Mouse (Mus musculus): ENCODE results near the gene Lmo1. TPM values are rescaled to one million over a fixed set of nuclear protein-coding genes. Genes with fewer than 3 reads are reported as not detected.

Gene Lmo1
- total RNA-seq, 2 experiments from 2014 or later = 10.0 to 11.1 TPM

DNA sequence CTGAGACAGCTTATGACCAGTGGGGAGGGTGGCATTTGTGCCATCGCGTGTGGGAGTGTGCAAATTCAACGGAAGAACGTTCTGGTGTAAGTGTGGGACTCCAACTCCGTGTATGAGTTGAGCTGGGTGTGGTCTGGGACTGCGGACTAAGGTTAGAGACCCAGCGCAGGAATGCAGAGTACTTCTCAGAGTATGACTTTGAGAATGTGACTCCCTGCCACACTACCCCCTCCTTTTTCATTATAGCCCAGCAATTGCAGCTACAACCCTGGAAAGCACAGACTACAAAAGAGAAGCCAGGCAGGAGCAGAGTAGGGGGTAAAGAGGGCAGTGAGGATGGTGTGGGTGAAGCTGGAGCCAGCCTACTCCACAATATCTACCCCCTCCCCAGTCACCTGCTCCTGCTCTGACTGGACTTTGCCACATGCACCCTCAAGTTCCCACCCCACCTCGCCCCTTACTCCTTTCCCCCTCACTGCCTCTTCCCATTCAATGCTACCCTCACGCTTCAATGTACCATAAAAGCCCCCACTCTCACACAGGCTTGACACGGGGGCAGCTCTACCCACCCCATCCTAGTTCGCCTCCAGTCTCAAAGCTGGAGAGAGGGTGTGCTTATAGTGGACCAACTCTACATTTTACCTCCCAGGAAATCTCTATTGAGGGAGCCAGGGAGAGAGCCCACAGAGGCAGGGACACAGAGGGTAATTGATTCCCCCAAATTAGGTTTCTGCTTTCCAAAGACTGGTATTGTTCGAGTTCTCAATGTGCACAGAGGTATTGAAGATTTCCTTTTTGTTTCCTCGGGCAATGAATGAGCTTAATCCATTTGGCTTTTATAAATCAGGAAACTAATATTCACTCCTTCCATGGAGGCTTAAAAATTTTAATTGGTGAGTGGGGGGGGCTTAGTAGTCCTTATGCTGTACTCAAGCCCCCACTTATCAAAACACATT, 941 bp upstream of the Lmo1 start:
- no peak for DNase-seq (ENCODE audit: low spot score in 2 of 2)

DNA sequence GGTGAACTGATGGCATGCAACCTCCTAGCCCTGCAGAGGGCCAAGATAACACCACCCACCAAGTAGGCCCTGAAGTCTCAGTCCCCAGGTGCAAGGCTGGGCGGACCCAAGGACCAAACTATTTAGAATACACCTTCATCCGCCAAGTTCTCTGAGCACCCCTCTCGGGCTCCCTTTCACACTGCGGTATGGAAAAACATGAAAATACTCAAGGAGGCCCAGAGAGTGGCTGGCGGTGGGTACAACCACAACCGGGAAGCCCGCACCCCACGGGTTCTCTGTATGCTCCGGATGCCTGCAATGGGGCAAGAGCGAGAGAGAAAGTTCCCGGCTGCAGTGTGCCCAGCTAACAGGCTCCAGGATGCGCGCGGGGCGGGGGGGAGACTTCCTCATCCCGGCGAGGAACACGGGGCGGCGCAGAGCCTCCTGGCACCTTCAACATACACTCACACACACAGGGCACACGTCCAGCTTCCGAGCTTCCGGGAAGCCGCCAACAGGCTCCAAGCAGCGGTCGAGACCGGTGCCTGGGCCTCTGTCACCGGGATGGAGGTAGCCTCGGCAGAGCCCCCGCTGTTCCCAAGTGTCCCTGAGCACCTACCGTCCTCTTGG, 564 bp downstream of the Lmo1 start:
- no peak for DNase-seq (ENCODE audit: low spot score in 2 of 2)

DNA sequence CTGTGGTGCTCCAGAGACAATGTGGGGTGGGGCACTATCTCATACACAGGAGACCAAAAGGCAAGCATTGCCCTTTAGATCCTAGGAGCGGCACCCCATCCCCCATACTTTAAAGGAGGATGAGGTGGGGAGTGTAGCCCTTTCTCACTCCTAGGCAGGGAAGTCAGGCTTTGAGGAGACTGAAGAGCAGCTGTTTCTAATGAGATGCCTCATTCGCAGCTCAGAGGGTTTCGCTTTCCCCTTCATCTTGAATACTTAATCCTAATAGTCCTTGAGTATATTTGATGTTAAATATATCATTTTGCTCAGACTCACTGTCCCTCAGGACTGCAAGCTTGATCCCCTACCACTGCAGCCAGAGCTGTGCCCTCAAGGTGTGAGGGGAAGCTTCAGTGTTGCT, 3.1 kb downstream of the Lmo1 start:
- DNase-seq (ENCODE audit: low spot score in 2 of 2) = no peak

DNA sequence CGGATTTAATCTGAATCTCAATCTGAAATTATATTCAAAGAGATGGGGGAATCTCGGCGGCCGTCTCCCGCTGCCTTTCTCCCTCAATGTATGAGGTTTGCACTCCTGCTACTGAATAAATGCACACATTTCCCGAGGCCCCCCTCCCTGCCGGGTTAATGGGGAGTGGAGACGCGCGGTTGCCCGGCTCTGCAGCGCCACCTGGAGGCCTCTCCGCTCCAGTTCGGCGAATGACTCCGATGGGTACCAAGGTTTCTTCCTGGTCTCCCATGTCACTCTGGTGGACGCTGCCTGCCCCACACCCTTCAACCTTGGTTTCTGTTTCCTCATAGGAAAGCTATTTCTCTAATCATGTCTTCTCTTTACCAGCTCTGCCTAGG, 4.6 kb downstream of the Lmo1 start:
- peak; percentile 72 to 77 for DNase-seq (ENCODE audit: low spot score in 2 of 2)

DNA sequence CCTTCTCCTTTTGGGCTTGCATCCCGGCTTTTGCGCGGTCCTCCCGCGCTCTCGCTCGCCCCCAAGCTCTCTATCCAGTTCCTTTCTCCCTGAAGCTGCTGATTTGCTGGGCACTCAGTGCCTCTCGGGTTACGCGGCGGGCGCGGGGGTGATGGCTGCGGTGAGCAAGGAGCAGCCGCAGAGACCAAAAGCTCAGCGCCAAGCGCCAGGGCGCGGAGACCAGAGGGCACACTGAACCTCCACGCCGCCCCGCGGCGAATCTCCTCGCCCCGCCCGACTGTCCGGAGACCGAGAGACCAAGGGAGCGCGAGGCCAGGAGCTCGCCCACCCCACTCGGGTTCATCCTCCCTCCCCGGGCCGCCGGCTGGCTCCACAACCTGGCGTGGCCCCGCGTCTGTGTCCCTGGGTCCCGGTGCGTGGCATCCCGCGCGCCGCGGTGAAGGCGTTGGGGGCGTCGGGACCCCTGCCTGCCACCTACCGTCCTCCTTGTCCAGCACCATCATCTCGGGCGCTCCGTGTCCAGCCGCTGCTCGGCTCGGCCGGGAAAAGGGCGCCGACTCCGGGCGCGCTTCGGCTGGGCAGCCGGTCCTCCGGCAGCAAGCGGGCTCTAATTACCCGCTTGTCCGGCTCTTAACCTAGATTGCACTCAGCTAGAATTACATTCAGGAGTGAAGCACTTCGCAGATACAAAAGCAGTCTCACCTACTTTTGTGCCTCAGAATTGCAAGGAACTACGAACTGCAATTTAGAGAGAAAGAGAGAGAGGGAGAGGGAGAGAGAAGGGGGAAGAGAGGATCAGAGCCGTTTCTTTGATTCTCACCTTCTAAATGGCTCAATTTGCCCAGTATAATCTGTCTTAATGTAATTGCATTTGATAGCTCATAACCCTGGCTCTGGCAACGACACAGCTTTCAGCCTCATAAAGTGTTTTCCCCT, 5.2 kb downstream of the Lmo1 start:
- DNase-seq (ENCODE audit: low spot score in 2 of 2) = no peak

DNA sequence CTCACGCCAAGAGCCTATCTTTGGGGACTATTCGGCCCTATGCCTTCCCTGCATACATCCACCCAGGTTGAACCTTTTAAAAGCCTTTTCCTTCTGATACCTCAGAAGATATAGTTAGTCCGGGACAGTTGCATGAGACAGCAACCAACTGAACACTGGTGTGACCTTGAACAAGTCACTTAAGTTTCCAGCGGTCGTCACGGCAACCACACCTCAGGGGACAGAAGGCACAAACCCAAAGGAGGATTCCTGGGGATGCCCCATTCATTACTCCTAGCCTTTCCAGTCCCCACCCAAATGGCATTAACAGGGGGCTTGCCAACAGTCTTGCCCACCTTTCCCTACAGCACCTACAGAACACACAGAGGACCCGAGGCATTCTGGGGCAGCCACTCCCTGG, 6.3 kb downstream of the Lmo1 start:
- no peak for DNase-seq (ENCODE audit: low spot score in 2 of 2)

DNA sequence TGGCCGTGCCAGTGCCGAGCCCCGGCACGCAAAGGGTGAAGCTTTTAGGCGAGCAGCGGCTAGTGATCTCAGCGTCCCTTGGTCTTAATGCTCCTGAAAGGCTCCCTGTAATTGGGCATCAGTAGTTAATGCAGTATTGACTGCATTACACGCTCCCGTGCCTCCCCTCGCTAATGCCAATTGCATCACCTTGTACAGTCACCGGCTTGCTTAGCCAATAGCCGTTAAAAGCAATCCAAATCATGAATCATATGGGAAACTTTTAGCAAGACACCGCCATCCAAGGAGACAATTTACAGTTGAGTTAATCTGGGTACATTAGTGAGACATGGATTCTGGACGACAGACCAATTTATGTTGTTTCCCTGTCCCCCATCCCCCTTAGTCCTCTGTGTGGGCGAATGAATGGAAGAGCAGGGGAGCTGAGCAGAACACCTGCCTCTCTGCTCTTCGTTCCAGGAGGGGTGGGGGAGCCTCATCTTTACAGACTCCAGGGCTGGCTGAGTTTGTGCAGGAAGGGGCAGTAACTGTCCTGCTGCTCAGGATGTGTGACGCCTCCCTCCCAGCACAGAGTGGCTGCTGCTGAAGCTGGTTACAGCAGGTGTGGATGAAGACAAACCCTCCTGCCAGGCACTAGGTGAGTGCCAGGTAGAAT, 8.9 kb downstream of the Lmo1 start:
- no peak for DNase-seq (ENCODE audit: low spot score in 2 of 2)

DNA sequence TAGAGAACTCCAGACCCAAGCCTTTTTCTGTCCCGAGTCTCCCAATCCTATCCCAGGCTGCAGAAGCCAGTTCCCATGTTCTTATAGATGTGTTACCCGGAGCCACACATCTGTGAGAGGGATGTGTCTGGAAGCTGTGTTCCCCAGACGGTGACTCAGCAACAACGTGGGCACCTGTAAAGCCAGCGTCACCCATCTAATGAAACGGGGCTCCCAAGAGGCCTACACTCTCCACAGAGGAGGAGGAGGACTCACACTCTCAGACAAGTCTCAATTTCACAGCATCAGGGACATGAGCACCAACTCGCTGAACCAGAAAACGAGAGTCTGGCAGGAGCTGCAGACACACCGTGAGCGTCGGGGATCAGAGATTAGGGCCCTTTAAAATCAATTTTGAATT, 20.7 kb downstream of the Lmo1 start:
- DNase-seq (ENCODE audit: low spot score in 2 of 2) = no peak

DNA sequence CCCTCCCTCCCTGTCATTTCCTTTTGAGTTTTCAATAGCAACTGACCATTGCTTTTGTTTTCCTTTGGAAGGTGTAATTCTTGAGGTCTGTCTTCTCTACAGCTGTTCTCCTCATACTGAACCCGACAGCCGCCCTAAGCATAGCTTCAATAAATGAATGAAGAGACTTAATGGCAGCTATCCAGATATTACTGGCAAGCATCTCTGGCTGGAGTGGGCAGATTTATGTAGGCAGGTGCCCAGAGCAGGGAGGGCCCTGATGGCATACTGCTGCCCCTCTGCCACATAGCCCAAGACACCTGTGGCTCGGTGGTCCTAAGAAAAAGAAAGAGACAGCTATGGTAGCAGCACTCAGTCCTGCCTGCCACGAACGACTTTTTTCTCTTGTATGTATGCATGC, 21.5 kb downstream of the Lmo1 start:
- DNase-seq (ENCODE audit: low spot score in 2 of 2) = no peak

DNA sequence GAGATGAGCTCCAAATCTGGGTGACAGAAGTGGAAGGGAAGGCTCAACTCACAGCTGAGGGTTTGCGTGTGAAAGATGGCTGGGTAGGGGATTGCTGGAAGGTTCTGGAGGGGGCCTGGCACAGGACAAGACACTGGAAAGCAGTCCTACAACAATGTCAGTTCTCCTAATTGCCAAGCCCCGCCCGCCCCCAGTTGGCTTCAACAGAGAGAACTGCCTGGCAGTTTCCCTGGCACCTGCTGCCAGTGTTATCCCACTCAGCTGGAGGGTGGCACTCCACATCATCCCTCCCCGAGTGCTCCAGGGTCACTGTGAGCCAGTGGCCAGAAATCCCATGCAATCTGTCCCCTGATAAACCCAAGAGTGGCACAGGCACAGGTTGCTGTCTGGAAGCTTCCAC, 23.9 kb downstream of the Lmo1 start:
- no peak for DNase-seq (ENCODE audit: low spot score in 2 of 2)

DNA sequence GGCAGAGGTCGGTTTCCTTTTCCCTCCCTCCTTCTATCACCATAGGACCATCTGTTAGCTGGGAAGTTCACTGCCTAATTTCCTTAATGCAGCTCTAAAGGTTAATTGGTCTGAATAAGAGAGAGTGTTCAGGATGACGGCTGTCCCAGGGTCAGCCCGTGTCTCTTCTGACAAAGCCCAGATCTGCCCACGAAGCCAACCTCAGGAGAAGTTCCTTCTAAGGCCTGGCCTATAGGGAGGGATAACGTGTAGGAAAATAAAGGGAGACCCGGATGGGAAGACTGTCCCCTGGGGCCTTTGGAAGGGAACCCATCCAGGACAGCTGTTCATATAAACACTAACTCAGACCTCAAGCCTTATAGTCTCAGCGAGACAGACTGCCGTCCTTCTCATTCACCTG, 29.8 kb downstream of the Lmo1 start:
- DNase-seq (ENCODE audit: low spot score in 2 of 2) = no peak

DNA sequence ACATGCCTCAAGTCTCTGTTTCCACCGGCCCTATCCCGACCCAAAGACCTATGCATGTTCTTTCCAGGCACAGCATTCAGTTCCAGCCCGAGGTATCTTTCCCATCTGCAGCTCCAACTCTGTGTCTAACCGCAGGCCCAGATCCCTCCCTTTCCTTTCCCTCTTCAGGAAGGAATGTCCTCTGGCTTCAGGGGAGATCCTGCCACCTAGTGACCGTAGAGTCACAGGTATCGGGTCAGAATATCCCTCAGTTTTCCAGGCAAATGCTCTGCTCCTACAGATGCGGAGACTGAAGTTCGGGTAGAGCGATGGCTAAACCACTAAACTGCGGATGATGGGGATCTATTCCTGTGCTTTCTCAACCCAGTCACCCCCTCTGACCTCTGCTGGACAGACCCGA, 30.3 kb downstream of the Lmo1 start:
- DNase-seq (ENCODE audit: low spot score in 2 of 2) = no peak

DNA sequence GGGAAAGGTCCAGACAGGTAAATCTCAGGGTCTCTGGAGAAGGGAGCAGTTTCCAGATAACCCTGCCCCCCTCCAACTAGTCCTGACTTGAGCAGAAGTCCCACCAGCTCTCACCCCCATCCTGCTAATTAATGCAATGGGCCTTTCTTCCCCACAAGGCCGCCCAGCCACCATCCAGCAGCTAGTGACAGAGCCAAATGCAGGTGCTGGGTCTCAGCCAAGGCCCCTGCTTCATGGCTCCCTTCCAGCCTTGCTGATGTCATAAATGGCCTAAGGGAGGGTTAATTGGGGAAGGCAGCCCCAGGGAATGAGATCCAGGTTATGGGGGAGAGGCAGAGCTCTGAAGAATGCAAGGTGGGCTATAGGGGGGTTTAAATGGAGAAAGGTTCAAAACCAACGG, 32.4 kb downstream of the Lmo1 start:
- no peak for DNase-seq (ENCODE audit: low spot score in 2 of 2)

DNA sequence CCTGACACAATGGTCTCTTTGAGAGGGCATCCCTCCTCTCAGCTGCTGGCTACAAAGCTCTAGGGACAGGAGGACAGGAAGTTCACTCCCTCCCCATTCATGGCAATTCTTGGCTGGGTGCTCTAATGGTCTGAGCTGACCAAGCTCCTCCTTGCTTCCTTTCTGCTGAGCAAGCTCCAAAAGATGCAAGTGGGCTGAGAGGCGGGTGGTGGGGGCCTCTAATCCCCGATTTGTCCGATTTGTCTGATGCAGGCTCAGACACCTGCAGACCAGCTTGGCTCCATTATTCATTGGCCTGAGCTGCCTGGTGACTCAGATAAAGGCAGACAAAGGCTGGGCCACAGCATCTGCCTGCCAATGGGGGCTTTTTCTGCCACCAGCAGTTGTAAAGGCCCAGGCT, 33.3 kb downstream of the Lmo1 start:
- DNase-seq (ENCODE audit: low spot score in 2 of 2) = no peak

DNA sequence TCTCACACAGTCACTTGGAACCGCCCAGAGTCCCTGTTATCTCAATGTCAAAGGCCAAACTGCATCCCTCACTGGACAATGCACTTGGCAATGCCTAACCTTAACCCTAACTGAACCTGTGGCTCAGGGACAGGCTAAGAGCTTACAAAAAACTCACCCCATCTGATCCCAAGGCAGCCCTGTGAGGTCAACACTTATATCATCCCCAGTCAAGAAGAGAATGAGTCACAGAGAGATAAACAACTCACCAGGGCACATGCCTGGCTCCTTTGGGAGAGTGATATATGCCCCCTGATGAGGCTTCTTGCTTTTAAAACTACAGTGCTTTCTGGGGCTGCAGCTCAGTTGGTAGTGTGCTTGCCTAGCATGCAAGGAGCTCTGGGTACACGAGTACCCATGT, 34.0 kb downstream of the Lmo1 start:
- DNase-seq (ENCODE audit: low spot score in 2 of 2) = no peak

DNA sequence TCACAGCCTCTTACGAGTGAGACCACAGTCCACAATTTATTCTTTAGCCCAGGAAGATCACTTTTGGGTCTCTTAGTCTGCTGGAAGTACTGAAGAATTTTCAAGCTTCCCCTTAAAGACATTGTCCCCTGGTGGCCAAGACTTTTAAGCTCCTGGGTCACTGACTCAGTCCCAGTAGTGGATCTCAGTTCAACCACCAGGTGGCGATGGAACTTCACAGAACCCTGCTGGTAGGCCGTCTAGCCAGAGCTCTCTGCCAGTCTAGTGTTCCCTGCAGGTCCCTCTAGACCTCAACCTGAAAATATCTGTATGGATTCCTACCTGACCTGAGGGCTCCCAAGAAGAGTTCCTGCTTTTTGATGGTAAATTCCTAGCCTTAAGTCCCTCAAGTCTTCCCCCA, 35.6 kb downstream of the Lmo1 start:
- DNase-seq (ENCODE audit: low spot score in 2 of 2) = peak; percentile 64 to 80

DNA sequence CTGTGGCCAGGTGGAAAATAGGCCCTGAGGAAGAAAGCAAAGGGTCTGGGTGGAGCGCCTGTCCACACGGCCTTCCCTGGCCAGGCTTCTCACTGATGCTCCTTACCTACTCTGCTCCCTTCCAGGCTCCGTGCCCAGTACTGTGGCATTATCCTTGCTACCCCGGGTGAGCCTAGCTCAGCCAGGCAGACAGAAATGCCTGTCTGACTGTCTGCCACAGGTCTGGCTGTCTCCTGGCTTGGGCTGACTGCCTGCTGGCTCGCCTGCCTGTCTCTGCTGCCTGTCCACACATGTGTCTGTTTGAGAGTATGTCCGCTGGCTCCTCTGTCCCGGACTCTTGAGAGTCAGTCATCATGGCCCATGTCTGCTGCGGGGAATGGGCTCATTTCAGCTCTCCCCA, 37.6 kb downstream of the Lmo1 start:
- no peak for DNase-seq (ENCODE audit: low spot score in 2 of 2)

DNA sequence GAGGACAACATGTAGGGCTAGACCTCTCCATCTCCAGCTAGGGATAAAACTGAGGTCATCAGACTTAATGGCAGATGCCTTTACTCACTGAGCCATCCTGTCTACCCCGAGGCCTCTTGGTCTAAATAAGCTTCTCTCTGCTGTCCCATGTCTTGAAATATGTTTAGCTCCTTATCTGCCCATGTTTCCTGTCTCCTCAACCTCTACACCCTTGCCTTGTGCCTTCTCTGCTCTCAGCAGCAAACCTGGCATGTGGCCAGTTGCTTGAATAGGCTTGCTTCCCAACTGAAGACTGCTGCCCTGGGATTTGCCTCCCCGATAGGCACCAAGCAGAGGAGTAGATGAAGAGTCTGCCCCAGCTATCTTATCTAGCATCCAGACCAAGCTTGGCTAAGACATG, 43.4 kb downstream of the Lmo1 start:
- DNase-seq (ENCODE audit: low spot score in 2 of 2) = no peak

DNA sequence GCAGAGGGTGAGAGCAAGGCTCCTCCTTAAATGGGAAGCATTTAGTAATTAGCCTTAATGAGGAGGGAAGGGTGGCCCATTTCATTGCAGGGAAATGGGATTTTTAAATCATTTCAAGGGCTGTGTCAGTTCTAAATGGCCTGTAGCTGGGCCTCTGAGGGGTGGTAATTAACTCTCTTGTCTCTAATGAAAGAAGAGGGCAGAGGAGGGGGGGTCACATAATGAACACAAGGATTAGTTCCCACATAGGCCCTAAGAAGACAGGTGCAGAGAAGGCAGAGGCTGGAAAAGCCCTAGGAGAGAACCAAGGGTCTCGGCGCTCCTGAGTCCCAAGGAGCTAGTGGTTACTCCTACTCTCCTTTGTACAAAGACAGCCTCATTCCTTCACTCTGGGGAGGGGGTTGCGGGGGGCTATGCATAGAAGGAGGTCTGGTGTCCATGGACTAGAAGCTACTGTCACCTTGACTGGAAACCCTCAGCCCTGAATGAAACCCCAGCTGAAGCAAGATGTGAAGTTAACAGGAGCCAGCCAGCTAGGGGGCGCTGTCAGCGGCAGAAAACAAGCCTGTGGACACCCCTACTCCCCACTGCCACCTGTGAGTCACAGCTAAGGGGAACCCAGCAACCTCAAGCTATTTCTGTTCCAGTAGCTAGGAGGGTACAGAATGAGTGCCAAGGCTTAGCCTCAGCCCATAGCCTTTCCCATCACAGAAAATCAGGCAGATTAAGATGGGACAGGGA, 44.9 kb downstream of the Lmo1 start:
- no peak for DNase-seq (ENCODE audit: low spot score in 2 of 2)

DNA sequence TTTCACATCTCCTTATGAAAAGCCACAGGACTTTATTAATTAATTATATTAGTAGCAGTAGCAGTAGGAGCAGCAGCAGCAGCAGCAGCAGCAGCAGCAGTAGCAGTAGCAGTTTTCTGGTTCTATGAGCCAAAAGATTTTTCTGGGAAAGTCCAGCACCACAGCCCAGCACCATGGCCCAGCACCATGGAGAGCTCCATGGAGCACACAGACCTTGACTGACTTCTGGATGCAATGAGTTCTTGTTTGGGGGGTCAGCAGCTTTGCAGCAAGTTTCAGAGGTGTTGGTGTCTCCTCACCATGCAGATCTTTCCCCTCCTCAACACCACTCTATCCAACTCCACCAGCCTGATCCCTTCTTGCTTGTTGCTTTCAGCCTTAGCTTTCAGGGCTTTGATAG, 45.6 kb downstream of the Lmo1 start:
- no peak for DNase-seq (ENCODE audit: low spot score in 2 of 2)

DNA sequence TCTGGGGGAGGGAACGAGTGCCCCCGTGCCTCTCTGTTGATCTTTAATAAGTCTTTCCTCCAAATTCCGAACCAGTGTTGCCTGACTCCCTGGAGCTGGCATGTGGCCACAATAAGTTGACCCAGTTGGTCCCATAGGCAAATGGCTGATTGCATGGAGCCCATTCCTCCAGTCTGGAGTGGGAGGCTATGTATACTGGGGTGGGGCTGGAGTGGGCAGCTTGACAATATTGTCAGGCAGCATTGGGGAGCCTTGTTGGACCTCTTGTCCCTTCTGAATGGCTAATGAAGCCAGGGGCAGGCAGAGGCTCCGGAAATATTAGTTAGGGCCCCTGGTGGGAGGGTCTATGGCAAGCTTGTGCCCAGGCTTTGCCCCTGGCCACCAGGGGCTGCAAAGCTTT, 59.1 kb downstream of the Lmo1 start:
- no peak for DNase-seq (ENCODE audit: low spot score in 2 of 2)
